Mouse (Mus musculus): ENCODE results near the gene H2-M2. TPM values are rescaled to one million over a fixed set of nuclear protein-coding genes. Genes with fewer than 3 reads are reported as not detected.
"Not testable (repeated sequence)": the region's sequence is repeated elsewhere in the genome, so short reads cannot be mapped to it uniquely, and the experiment has no call there.

H2-M2 gene
- not detected for total RNA-seq (2021)

GRCm38 (mm10) chr17:37483452-37483851 is at the start of gene H2-M2:
Gene H2-M2 (minus strand): TSS chr17:37483552.
- no peak for DNase-seq (ENCODE audit: low spot score in 2 of 2)
- intact Hi-C loops (cut with DNase I), result no loop called here

GRCm38 (mm10) chr17:37525427-37525826 is 42.1 kb upstream of the H2-M2 start:
- intact Hi-C loops (cut with DNase I), result not testable (repeated sequence)
- peak in 1 of 2 experiments; percentile 20 for DNase-seq (ENCODE audit: low spot score in 2 of 2)

- DNase-seq (ENCODE audit: low spot score in 2 of 2); intact Hi-C loops (cut with DNase I): not testable (repeated sequence)
Measured at GRCm38 (mm10) chr17:37524612-37525011, 41.3 kb upstream of the H2-M2 start.

GRCm38 (mm10) chr17:37507730-37508129 is 24.4 kb upstream of the H2-M2 start, which contains the start of gene Olfr111:
Gene Olfr111 (plus strand): TSS chr17:37508030.
- no peak for DNase-seq (ENCODE audit: low spot score in 2 of 2)
- intact Hi-C loops (cut with DNase I), result no loop called here

GRCm38 (mm10) chr17:37491930-37492518 is 8.7 kb upstream of the H2-M2 start, which contains the start of gene Olfr110:
Gene Olfr110 (plus strand): TSS chr17:37492468.
- peak in 1 of 2 experiments; percentile 25 for DNase-seq (ENCODE audit: low spot score in 2 of 2)
- intact Hi-C loops (cut with DNase I), result no loop called here

GRCm38 (mm10) chr17:37458616-37459015 is 24.7 kb downstream of the H2-M2 start, which contains the start of gene Olfr109:
Gene Olfr109 (plus strand): TSS chr17:37458916.
- intact Hi-C loops (cut with DNase I), result no loop called here
- DNase-seq (ENCODE audit: low spot score in 2 of 2), result no peak

GRCm38 (mm10) chr17:37445180-37445579 is 38.2 kb downstream of the H2-M2 start, which contains the start of gene Olfr108:
Gene Olfr108 (plus strand): TSS chr17:37445480.
- no peak for DNase-seq (ENCODE audit: low spot score in 2 of 2)
- intact Hi-C loops (cut with DNase I), result no loop called here

Other genes with a start within 250 kb of the H2-M2 start
- not detected for gene Olfr97, start 246.2 kb downstream of the H2-M2 start, total RNA-seq (2021)
- not detected for gene Olfr98, start 219.8 kb downstream of the H2-M2 start, total RNA-seq (2021)
- gene H2-M3, start 213.3 kb downstream of the H2-M2 start, total RNA-seq (2021), result 1 to 10 TPM; 2.4 to 2.5 TPM
- not detected for gene Olfr99, start 200.1 kb downstream of the H2-M2 start, total RNA-seq (2021)
- gene Olfr101, start 179.2 kb downstream of the H2-M2 start, total RNA-seq (2021), result not detected
- gene Olfr102, start 166.5 kb downstream of the H2-M2 start, total RNA-seq (2021), result not detected
- gene Olfr103, start 143.9 kb downstream of the H2-M2 start, total RNA-seq (2021), result not detected
- gene Olfr104-ps, start 124.0 kb downstream of the H2-M2 start, total RNA-seq (2021), result not detected
- gene Olfr105-ps, start 104.5 kb downstream of the H2-M2 start, total RNA-seq (2021), result not detected
- not detected for gene Olfr106-ps, start 93.2 kb downstream of the H2-M2 start, total RNA-seq (2021)
- not detected for gene Olfr107, start 84.3 kb downstream of the H2-M2 start, total RNA-seq (2021)
- not detected for gene Olfr108, start 38.1 kb downstream of the H2-M2 start, total RNA-seq (2021)
- gene Olfr109, start 24.6 kb downstream of the H2-M2 start, total RNA-seq (2021), result not detected
- gene Olfr110, start 8.9 kb upstream of the H2-M2 start, total RNA-seq (2021), result not detected
- gene Olfr111, start 24.5 kb upstream of the H2-M2 start, total RNA-seq (2021), result not detected
- not detected for gene Olfr112, start 85.9 kb upstream of the H2-M2 start, total RNA-seq (2021)
- gene Olfr113, start 94.1 kb upstream of the H2-M2 start, total RNA-seq (2021), result not detected
- gene Olfr114, start 109.2 kb upstream of the H2-M2 start, total RNA-seq (2021), result not detected
- gene Olfr115, start 143.6 kb upstream of the H2-M2 start, total RNA-seq (2021), result not detected
- not detected for gene Olfr116, start 143.6 kb upstream of the H2-M2 start, total RNA-seq (2021)
- not detected for gene Olfr117, start 180.2 kb upstream of the H2-M2 start, total RNA-seq (2021)
- not detected for gene Olfr118, start 183.4 kb upstream of the H2-M2 start, total RNA-seq (2021)
- not detected for gene Olfr119, start 213.0 kb upstream of the H2-M2 start, total RNA-seq (2021)
- not detected for gene Olfr120, start 238.3 kb upstream of the H2-M2 start, total RNA-seq (2021)